Mouse (Mus musculus) gonadal fat pad, adult 2 months (tissue): ENCODE measurements around the gene Bak1. TPM values are rescaled to one million over a fixed set of nuclear protein-coding genes. Genes with fewer than 3 reads are reported as not detected.

Experiments used
- DNase-seq: peaks from one replicate; pipeline ENCODE4 v3.0.0-alpha.2; 2012; ENCODE audit warnings: low read depth
- polyA plus RNA-seq: library from polyadenylated mRNA; depleted of rRNA; stranded (reverse); fragments of >200 nt; gene quantifications from 2 replicates; pipeline ENCODE4 v1.2.3, GENCODE M21; 2012; rRNA removed

Bak1 gene
- polyA plus RNA-seq: 31.0 and 39.6 TPM in 2 replicates

- no peak for DNase-seq
These were observed at the start of gene Bak1 for GRCm38 (mm10) chr17:27028909-27029308. TSS of gene Bak1 (minus strand) at chr17:27029009.

GRCm38 (mm10) chr17:27078499-27078898, 49.7 kb upstream of the Bak1 start:
- no peak for DNase-seq

- DNase-seq: no peak
These were observed 49.1 kb upstream of the Bak1 start for GRCm38 (mm10) chr17:27077920-27078319.

GRCm38 (mm10) chr17:27077133-27077532, 48.3 kb upstream of the Bak1 start:
- no peak for DNase-seq

- no peak for DNase-seq
These were observed 46.3 kb upstream of the Bak1 start for GRCm38 (mm10) chr17:27074849-27075745.

GRCm38 (mm10) chr17:27074236-27074635, 45.4 kb upstream of the Bak1 start:
- no peak for DNase-seq

GRCm38 (mm10) chr17:27073778-27074177, 45.0 kb upstream of the Bak1 start:
- DNase-seq: no peak

GRCm38 (mm10) chr17:27073126-27073525, 44.3 kb upstream of the Bak1 start:
- DNase-seq: no peak

GRCm38 (mm10) chr17:27072363-27072762, 43.6 kb upstream of the Bak1 start:
- DNase-seq: no peak

- DNase-seq: no peak
These were observed 42.8 kb upstream of the Bak1 start for GRCm38 (mm10) chr17:27071630-27072029.

- DNase-seq: no peak
These were observed 42.1 kb upstream of the Bak1 start for GRCm38 (mm10) chr17:27070913-27071312.

- no peak for DNase-seq
These were observed 40.3 kb upstream of the Bak1 start for GRCm38 (mm10) chr17:27069071-27069470.

- DNase-seq: no peak
These were observed 37.3 kb upstream of the Bak1 start for GRCm38 (mm10) chr17:27066065-27066464.

- DNase-seq: no peak
These were observed 35.4 kb upstream of the Bak1 start for GRCm38 (mm10) chr17:27064195-27064594.

GRCm38 (mm10) chr17:27063717-27064116, 34.9 kb upstream of the Bak1 start:
- no peak for DNase-seq

- DNase-seq: no peak
These were observed 33.9 kb upstream of the Bak1 start for GRCm38 (mm10) chr17:27062684-27063083.

GRCm38 (mm10) chr17:27061727-27062126, 32.9 kb upstream of the Bak1 start:
- DNase-seq: no peak

- no peak for DNase-seq
These were observed 31.9 kb upstream of the Bak1 start for GRCm38 (mm10) chr17:27060698-27061097.

GRCm38 (mm10) chr17:27057517-27058055, 28.8 kb upstream of the Bak1 start:
- DNase-seq: no peak

GRCm38 (mm10) chr17:27056812-27057516, 28.2 kb upstream of the Bak1 start, which contains the start of gene Itpr3:
TSS of gene Itpr3 (plus strand) at chr17:27057304.
- no peak for DNase-seq

GRCm38 (mm10) chr17:27056170-27056569, 27.4 kb upstream of the Bak1 start:
- no peak for DNase-seq

GRCm38 (mm10) chr17:27051514-27051913, 22.7 kb upstream of the Bak1 start:
- no peak for DNase-seq

GRCm38 (mm10) chr17:27050853-27051252, 22.0 kb upstream of the Bak1 start:
- DNase-seq: no peak
